Mouse (Mus musculus): ENCODE data around the gene Smarcd1.

Smarcd1 gene

DNA sequence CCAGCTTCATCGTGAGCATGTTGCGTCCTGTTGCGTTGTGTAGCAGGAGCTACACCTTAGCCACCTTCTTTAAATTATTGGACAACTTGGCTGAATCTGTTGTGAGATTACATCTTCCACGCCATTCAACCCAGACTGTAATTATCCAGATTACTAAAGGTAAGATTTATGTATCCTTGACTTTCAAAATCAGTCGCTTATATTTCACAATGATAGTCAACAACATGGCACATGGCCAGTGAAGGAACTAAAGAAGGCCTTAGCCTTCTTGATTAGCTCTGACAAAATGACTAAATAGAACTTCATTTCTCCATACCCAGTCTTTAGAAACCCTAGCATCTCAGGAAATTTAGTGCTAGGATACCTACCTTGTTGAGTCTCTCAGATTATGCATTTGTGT, 31.3 kb downstream of the Smarcd1 start:
- DNase-seq (ENCODE audit: low read depth), result no peak

DNA sequence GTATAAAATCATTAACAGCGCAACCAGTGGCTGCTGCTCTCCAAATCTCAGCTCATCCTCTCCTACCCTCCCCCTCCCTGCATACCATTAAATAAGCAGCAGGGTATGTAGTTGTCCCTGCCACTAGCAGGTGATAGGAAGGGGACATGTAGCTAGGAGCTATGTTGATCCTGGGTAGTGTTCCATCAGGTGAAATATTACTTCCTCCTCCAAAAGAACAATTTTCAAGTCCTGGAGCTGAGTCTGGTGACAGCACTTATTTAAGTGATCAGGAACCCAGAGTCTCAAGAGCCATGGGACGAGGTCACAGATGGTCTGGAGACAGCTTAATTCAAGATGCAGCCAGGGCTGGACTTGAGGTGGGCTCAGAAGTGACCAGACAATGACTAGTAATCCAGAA, 33.7 kb downstream of the Smarcd1 start:
- DNase-seq (ENCODE audit: low read depth), result no peak

DNA sequence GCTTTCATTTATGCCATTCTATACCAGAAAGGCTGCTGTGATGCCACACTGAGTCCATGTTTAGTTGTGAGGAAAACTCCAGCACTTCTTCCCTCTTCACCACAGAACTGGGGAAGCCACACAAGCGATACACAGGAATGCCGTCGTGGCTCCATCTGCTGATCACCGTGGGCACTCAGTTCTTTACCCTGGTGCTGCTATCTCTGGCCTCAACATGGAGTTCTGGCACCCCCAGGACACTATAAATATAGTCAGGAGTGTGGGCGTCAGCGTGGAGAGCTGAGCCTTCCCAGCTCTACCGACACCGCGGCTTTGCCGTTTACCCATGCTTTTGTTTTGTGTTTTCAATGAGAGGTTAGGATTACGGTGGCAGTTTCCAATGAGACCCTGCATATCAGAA, 34.7 kb downstream of the Smarcd1 start:
- no peak for DNase-seq (ENCODE audit: low read depth)

DNA sequence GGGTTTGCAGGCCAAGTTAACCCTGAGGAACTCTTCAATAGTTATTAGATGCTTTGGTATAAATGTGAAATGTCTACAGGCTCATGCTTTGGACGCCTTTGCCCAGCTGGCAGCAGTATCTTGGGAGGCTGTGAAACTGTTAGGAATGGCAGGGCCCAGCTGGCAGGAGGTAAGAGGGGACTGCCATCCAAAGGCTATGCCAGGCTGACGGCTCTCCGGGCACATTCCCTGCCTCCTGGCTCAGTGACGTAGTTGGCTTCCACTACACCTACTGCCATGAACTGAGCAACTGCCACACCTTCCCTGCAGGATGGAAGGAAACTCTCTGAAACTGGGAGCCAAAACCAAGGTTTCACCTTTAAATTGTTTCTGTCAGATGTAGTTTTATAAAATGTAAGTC, 38.3 kb downstream of the Smarcd1 start:
- no peak for DNase-seq (ENCODE audit: low read depth)

DNA sequence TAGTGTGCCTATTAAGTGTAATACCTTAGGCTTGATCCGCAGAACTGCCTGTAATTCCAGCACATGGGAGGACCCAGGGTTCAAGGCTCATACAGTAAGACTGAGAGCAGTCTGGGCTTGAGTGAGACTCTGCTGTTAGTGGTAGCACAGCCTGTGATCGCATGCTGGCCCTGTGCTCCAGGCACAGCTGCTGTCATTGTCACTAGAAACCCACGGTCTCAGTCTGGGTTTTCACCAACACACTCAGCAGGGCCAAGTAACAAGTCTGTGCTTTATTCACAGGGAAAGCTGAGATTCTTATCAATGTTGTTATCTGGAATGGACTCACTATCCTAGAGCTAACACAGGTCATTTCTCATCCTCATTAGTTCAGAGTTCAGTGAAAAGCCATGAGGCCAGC, 52.3 kb downstream of the Smarcd1 start:
- DNase-seq (ENCODE audit: low read depth), result no peak

Measured in induced T-regulatory cell, adult 2 months (primary cell).